ENCODE assay signal across 26 mouse cellular contexts in the genomic region with DNA sequence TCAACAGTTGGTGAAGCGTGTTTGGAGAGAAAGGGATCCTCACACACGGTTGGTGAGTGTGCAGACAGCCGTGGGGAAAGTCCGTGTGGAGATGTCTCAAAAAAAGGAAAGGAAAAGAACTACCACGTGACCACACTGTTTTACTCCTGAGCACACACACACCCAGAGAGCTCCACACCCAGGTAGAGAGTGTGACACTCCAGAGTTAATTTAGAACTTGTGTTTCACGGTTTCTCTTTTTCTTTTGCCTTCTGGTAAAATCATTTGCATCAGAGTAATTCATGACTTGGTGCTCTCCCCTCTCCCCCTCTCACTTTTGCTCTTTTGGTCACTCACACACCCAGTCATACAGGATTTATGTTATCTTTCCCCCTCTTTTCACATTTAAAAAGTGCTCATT. TPM values are rescaled to one million over a fixed set of nuclear protein-coding genes. Genes with fewer than 3 reads are reported as not detected.
DNase-seq lines count a peak whose midpoint lies in the region; ATAC-seq and TF ChIP-seq lines count a peak whose summit lies in the region.
"Had no signal": no experiment of that assay in that cellular context is flagged by ENCODE, and none has a peak within 500 bp of the region (broad histone marks: within the 10 kb centered on the region; RNA-seq: fewer than 3 reads in every experiment).

No protein-coding gene starts in this region.

- TF ChIP-seq CTCF in forebrain, postnatal 0 days (IDR thresholded peaks at IDR 0.05; ENCODE audit: low read depth), result no peak
- no peak for TF ChIP-seq CTCF in lung, adult 2 months (IDR thresholded peaks at IDR 0.05; ENCODE audit: insufficient read depth, low read length)

- 67% methylated on average over 6 of the region's 6 CpGs for WGBS in forebrain, embryonic 11.5 days
- WGBS in forebrain, postnatal 0 days, result 53% methylated on average over 6 of the region's 6 CpGs
- WGBS in lung, embryonic 16.5 days, result 69% methylated on average over 6 of the region's 6 CpGs
- 78% methylated on average over 6 of the region's 6 CpGs for WGBS in lung, adult 2 months
- 70% methylated on average over 6 of the region's 6 CpGs for WGBS in intestine, embryonic 15.5 days
- 60% methylated on average over 6 of the region's 6 CpGs for WGBS in stomach, embryonic 16.5 days

- H3K27ac ChIP-seq in forebrain, embryonic 11.5 days (ENCODE audit: low read depth, low read length), result peak overlapping the region; percentile 81; the same call in 1 of the 2 replicates
- H3K27ac ChIP-seq in forebrain, postnatal 0 days (ENCODE audit: low read depth, low read length), result no peak overlapping the region
- peak overlapping the region; percentile 15; the same call in 1 of the 2 replicates for H3K27ac ChIP-seq in lung, embryonic 16.5 days (ENCODE audit: low read length)
- H3K27ac ChIP-seq in intestine, embryonic 15.5 days, result peak overlapping the region; percentile 6; the same call in 1 of the 2 replicates
- peak overlapping the region; percentile 46; the same call in 1 of the 2 replicates for H3K27ac ChIP-seq in stomach, embryonic 16.5 days (ENCODE audit: low read length)
- H3K27ac ChIP-seq: embryonic facial prominence, embryonic 15.5 days; hindbrain, embryonic 14.5 days; left cerebral cortex, adult 2 months; liver, embryonic 15.5 days; neural tube, embryonic 12.5 days had no signal

- ATAC-seq in forebrain, embryonic 11.5 days (replicated peaks; ENCODE audit: low FRiP score), result no peak
- no peak for ATAC-seq in forebrain, postnatal 0 days
- ATAC-seq in lung, embryonic 16.5 days (ENCODE audit: low read depth), result no peak
- peak; percentile 39; the same call in 1 of the 2 replicates for ATAC-seq in intestine, embryonic 15.5 days
- no peak for ATAC-seq in stomach, embryonic 16.5 days (ENCODE audit: insufficient read depth, low FRiP score)

- H3K4me2 ChIP-seq in forebrain, embryonic 11.5 days (ENCODE audit: low read depth, low read length, severe bottlenecking), result no peak overlapping the region
- H3K4me2 ChIP-seq in forebrain, postnatal 0 days (ENCODE audit: low read depth), result no peak overlapping the region
- no peak overlapping the region for H3K4me2 ChIP-seq in lung, embryonic 16.5 days (ENCODE audit: low read depth, low read length)
- H3K4me2 ChIP-seq in intestine, embryonic 15.5 days (replicated peaks), result no peak overlapping the region
- no peak overlapping the region for H3K4me2 ChIP-seq in stomach, embryonic 16.5 days (ENCODE audit: low read depth, low read length)
- H3K4me2 ChIP-seq: embryonic facial prominence, embryonic 15.5 days; hindbrain, embryonic 14.5 days; liver, embryonic 15.5 days; midbrain, embryonic 12.5 days; neural tube, embryonic 12.5 days had no signal

- H3K27me3 ChIP-seq in forebrain, embryonic 11.5 days (ENCODE audit: control insufficient read depth, insufficient read depth, low read length), result no peaks in the 10 kb centered on the region
- no peaks in the 10 kb centered on the region for H3K27me3 ChIP-seq in forebrain, postnatal 0 days (ENCODE audit: insufficient read depth, low read length)
- no peaks in the 10 kb centered on the region for H3K27me3 ChIP-seq in lung, embryonic 16.5 days (ENCODE audit: control insufficient read depth, insufficient read depth, low read depth, low read length)
- no peaks in the 10 kb centered on the region for H3K27me3 ChIP-seq in intestine, embryonic 15.5 days (replicated peaks)
- H3K27me3 ChIP-seq in stomach, embryonic 16.5 days (ENCODE audit: control insufficient read depth, insufficient read depth, low read length), result no peaks in the 10 kb centered on the region
- H3K27me3 ChIP-seq: embryonic facial prominence, embryonic 15.5 days; liver, embryonic 15.5 days; midbrain, embryonic 12.5 days; neural tube, embryonic 12.5 days had no signal

- no peak overlapping the region for H3K4me3 ChIP-seq in forebrain, embryonic 11.5 days (ENCODE audit: low read depth, low read length)
- no peak overlapping the region for H3K4me3 ChIP-seq in forebrain, postnatal 0 days (ENCODE audit: low read depth, low read length)
- H3K4me3 ChIP-seq in lung, embryonic 16.5 days (ENCODE audit: low read length), result no peak overlapping the region
- no peak overlapping the region for H3K4me3 ChIP-seq in lung, adult 2 months (replicated peaks; ENCODE audit: extremely low read depth, low read depth, low read length)
- H3K4me3 ChIP-seq in intestine, embryonic 15.5 days (replicated peaks), result no peak overlapping the region
- no peak overlapping the region for H3K4me3 ChIP-seq in stomach, embryonic 16.5 days (replicated peaks; ENCODE audit: low read length)
- H3K4me3 ChIP-seq: embryonic facial prominence, embryonic 15.5 days; left cerebral cortex, adult 2 months; liver, embryonic 15.5 days; midbrain, embryonic 12.5 days; neural tube, embryonic 12.5 days had no signal

- no peak for DNase-seq in forebrain, embryonic 11.5 days (ENCODE audit: low spot score)
- DNase-seq in forebrain, postnatal 0 days, result no peak
- DNase-seq in lung, adult 2 months, result no peak
- DNase-seq in cerebellum, adult 18-20 months, result no peak
- no peak for DNase-seq in left cerebral cortex, postnatal 14 days (ENCODE audit: low spot score in 2 of 2)
- DNase-seq: adrenal gland, postnatal 25 days; cerebellum, adult 11 months; cerebellum, postnatal 14 days; embryo, embryonic 11 days; gastrocnemius, postnatal 10 days; heart, adult 11 months; heart, postnatal 36 days; kidney, adult 11 months; kidney, postnatal 14 days; lung, postnatal 4 days; right cerebral cortex, postnatal 4 days; thymus, postnatal 25 days had no signal

- no peaks in the 10 kb centered on the region for H3K9me3 ChIP-seq in forebrain, embryonic 11.5 days (ENCODE audit: control insufficient read depth, low read length)
- H3K9me3 ChIP-seq in forebrain, postnatal 0 days (ENCODE audit: low read length), result no peaks in the 10 kb centered on the region
- H3K9me3 ChIP-seq in lung, embryonic 16.5 days (ENCODE audit: control insufficient read depth, low read length), result no peaks in the 10 kb centered on the region
- H3K9me3 ChIP-seq in intestine, embryonic 15.5 days, result no peaks in the 10 kb centered on the region
- no peaks in the 10 kb centered on the region for H3K9me3 ChIP-seq in stomach, embryonic 16.5 days (replicated peaks; ENCODE audit: control insufficient read depth, low read length)
- H3K9me3 ChIP-seq: embryonic facial prominence, embryonic 15.5 days; liver, embryonic 15.5 days; midbrain, embryonic 12.5 days; neural tube, embryonic 12.5 days had no signal

- TF ChIP-seq POLR2A in lung, adult 2 months (IDR thresholded peaks at IDR 0.05; ENCODE audit: borderline replicate concordance, extremely low read depth, low read depth, low read length), result no peak

- H3K9ac ChIP-seq in forebrain, embryonic 11.5 days (ENCODE audit: low read length), result no peak overlapping the region
- no peak overlapping the region for H3K9ac ChIP-seq in forebrain, postnatal 0 days
- no peak overlapping the region for H3K9ac ChIP-seq in lung, embryonic 16.5 days (ENCODE audit: low read length)
- no peak overlapping the region for H3K9ac ChIP-seq in intestine, embryonic 15.5 days
- no peak overlapping the region for H3K9ac ChIP-seq in stomach, embryonic 16.5 days (ENCODE audit: low read length)
- H3K9ac ChIP-seq: embryonic facial prominence, embryonic 15.5 days; hindbrain, embryonic 14.5 days; liver, embryonic 15.5 days; midbrain, embryonic 12.5 days; neural tube, embryonic 12.5 days had no signal

- intact Hi-C loops in left cerebral cortex, postnatal 14 days (cut with DNase I), result no loop called here

- peaks cover 32% of the 10 kb centered on the region for H3K4me1 ChIP-seq in forebrain, embryonic 11.5 days (replicated peaks; ENCODE audit: control insufficient read depth, insufficient read depth, low read length)
- no peaks in the 10 kb centered on the region; the same call in 1 of the 2 replicates for H3K4me1 ChIP-seq in forebrain, postnatal 0 days (ENCODE audit: insufficient read depth)
- H3K4me1 ChIP-seq in lung, embryonic 16.5 days (replicated peaks; ENCODE audit: control insufficient read depth, insufficient read depth, low read length), result peaks cover 32% of the 10 kb centered on the region
- peaks cover 25% of the 10 kb centered on the region for H3K4me1 ChIP-seq in lung, adult 2 months (ENCODE audit: control insufficient read depth, insufficient read depth, low read length)
- peaks cover 14% of the 10 kb centered on the region for H3K4me1 ChIP-seq in intestine, embryonic 15.5 days (replicated peaks)
- H3K4me1 ChIP-seq in stomach, embryonic 16.5 days (ENCODE audit: control insufficient read depth, insufficient read depth, low read length), result peaks cover 40% of the 10 kb centered on the region

- no peaks in the 10 kb centered on the region for H3K36me3 ChIP-seq in forebrain, embryonic 11.5 days (ENCODE audit: control insufficient read depth, insufficient read depth, low read length)
- H3K36me3 ChIP-seq in forebrain, postnatal 0 days (ENCODE audit: insufficient read depth), result no peaks in the 10 kb centered on the region
- no peaks in the 10 kb centered on the region for H3K36me3 ChIP-seq in lung, embryonic 16.5 days (ENCODE audit: control insufficient read depth, insufficient read depth, low read length)
- no peaks in the 10 kb centered on the region for H3K36me3 ChIP-seq in intestine, embryonic 15.5 days
- no peaks in the 10 kb centered on the region for H3K36me3 ChIP-seq in stomach, embryonic 16.5 days (ENCODE audit: control insufficient read depth, insufficient read depth, low read length)
- H3K36me3 ChIP-seq: embryonic facial prominence, embryonic 15.5 days; liver, embryonic 15.5 days; midbrain, embryonic 12.5 days; neural tube, embryonic 12.5 days had no signal

RNA-seq across cellular contexts. Expression of gene Psmd6, which starts 54.5 kb away (rescaled TPM):
- 306 and 311 TPM in 2 replicates for polyA plus RNA-seq in forebrain, embryonic 11.5 days (2014; fragmentation: Nextera tagmentation; extraction: Ambion mirVana)
- 216 and 245 TPM in 2 replicates for total RNA-seq in forebrain, postnatal 0 days (2014; rRNA removed)
- 250 and 269 TPM in 2 replicates for polyA plus RNA-seq in forebrain, postnatal 0 days (2015; fragmentation: Nextera tagmentation; extraction: Ambion mirVana)
- polyA plus RNA-seq in lung, embryonic 16.5 days (2015; fragmentation: Nextera tagmentation; extraction: Ambion mirVana), result 205 and 209 TPM in 2 replicates
- 18.1 and 23.1 TPM in 2 replicates for polyA plus RNA-seq in lung, adult 2 months (2012; rRNA removed)
- 211 and 224 TPM in 2 replicates for polyA plus RNA-seq in intestine, embryonic 15.5 days (2015; fragmentation: Nextera tagmentation; extraction: Ambion mirVana)
- 213 and 218 TPM in 2 replicates for polyA plus RNA-seq in stomach, embryonic 16.5 days (2015; fragmentation: Nextera tagmentation; extraction: Ambion mirVana)
- total RNA-seq in left cerebral cortex, postnatal 14 days (2021), result 100 to 1,000 TPM; 108 to 110 TPM
